Mouse (Mus musculus): Measurements from ENCODE around the gene Gucy2d.

The Gucy2d gene

GRCm38 (mm10) chr7:98439956-98440466 lies at the start of gene Gucy2d:
Gene Gucy2d, plus strand, starts transcription at chr7:98440416.
- DNase-seq, result no peak

- no peak for DNase-seq
These were observed 49.7 kb upstream of the Gucy2d start for GRCm38 (mm10) chr7:98390486-98390885.

DNA sequence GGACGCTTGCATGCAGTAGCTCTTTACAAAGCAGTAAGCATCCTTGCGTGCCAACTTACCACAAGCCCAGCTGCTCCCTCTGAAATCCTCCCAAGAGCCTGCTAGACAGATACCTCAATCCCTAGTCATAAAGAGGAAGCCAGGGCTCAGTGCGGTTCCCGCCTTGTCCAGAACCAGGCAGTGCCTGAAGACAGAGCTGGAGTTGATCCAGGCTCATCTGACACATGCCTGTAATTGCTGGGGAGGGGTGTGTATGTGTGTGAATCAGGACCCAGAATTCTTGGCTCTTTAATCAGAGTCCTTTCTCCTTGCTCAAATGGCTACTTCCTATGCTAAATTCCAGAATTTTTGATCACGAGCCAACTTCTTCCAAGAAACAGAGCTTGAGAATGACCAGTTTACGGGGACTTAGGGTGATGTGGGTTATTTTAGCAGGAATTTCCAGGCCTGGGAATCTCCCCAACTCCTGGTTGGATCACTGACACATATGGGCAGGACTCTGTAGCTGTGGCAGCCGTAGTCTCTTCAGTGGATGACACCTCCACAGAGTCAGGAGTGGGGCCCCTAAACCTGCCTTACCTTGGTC lies 48.8 kb upstream of the Gucy2d start:
- DNase-seq, result peak; percentile 23

GRCm38 (mm10) chr7:98392466-98393201 lies 47.6 kb upstream of the Gucy2d start:
- no peak for DNase-seq

GRCm38 (mm10) chr7:98402582-98403574 lies 37.3 kb upstream of the Gucy2d start:
- no peak for DNase-seq

DNA sequence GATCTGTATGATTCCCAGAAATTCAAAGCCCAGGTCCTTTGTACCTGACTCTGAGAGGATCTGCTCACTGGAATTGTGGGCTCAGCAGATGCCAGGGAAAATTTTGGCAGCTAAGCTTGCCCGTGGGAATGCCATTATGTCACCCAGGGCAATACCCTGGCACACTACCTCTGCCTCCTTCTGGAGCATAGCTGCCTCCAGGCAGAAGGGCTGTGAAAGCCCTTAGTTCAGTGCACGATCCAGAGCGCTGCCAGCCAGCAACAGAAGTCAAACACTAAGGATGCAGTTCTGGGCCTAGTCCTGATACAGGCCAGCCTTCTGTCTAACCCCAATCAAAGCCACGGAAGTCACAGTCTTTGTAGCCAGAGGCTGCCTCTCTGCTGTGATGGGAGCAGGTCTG lies 36.2 kb upstream of the Gucy2d start:
- DNase-seq, result no peak

DNA sequence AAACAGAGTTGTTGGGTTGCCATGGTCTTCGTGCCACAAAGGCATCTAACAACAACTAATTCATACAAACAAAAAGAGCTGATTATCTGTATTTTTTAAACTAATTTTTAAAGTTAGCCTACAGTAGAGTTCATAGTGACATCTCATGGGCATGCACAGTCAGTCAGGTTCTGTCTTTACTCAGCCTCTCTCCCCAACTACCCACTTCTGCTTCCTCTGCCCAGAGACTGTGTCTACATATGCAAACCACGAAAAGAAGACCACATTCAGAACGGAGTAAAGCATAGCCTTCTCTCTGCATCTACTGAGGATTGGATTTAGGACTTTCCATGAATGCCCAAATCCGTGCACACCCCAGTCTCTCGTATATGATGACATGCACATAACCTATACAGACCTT lies 32.6 kb upstream of the Gucy2d start:
- no peak for DNase-seq

GRCm38 (mm10) chr7:98413115-98413514 lies 27.1 kb upstream of the Gucy2d start:
- no peak for DNase-seq

DNA sequence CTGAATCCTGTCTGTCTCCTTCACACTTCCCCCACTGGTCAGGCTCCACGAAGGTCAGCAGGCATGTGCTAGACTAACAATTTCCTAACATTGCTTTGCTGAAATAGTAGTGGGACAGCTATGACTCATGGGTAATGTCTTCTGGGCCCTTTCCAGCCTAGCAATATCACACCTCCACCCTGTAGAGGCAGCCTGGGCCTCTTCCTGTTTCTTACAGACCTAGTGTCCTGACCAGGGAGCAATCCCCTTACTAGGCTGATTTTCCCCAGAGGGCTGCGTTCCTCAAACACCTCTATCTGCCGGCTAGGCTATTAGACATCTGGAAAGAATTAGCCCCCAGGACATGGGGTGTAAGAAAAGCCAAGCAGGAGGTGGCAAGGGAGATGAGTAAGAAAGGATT lies 24.7 kb upstream of the Gucy2d start:
- no peak for DNase-seq

GRCm38 (mm10) chr7:98416020-98416419 lies 24.2 kb upstream of the Gucy2d start:
- DNase-seq, result no peak

- peak; percentile 55 for DNase-seq
These were observed 22.0 kb upstream of the Gucy2d start for GRCm38 (mm10) chr7:98418031-98418805.

- peak; percentile 13 for DNase-seq
These were observed 20.9 kb upstream of the Gucy2d start for GRCm38 (mm10) chr7:98419366-98419765.

- DNase-seq, result no peak
These were observed 16.7 kb upstream of the Gucy2d start for GRCm38 (mm10) chr7:98423546-98423945.

- DNase-seq, result no peak
These were observed 15.8 kb upstream of the Gucy2d start for GRCm38 (mm10) chr7:98424396-98424795.

GRCm38 (mm10) chr7:98425551-98425950 lies 14.7 kb upstream of the Gucy2d start:
- no peak for DNase-seq

- no peak for DNase-seq
These were observed 13.6 kb upstream of the Gucy2d start for GRCm38 (mm10) chr7:98426641-98427040.

DNA sequence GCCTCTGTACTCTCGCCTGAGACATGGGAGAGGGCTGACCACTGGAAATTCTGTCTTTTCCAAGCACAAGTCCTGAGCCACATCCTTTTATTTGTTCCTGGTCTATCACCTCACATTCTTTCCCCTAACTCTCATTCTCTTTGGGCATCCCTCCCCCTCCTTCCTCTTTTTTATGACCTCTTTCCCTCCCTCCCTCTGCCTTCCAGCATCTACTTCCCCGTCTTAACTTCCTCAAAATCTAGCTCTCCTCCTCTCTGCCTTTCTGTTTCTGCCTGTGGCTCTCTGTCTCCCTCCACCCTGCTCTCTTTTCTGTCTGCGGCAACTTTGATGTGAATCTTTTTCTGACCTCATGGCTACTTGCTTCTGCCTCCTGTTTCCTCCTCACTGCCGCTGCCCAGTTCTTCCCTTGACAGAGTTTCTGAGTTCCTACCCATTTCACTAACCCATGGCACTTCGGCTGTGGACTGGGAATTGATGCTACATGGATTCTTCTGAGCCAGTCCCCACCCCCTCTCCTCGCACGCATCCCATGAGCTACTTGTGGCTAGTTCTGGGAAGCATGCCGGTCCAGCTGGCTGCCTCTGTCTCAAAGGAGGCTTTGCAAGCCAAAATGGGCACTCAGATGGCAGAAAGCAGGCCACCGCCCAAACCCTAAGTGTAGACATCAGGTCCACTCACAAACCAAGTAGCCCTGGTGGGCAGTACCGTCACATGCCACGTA lies 12.9 kb upstream of the Gucy2d start:
- no peak for DNase-seq

GRCm38 (mm10) chr7:98429579-98429978 lies 10.6 kb upstream of the Gucy2d start:
- no peak for DNase-seq

DNA sequence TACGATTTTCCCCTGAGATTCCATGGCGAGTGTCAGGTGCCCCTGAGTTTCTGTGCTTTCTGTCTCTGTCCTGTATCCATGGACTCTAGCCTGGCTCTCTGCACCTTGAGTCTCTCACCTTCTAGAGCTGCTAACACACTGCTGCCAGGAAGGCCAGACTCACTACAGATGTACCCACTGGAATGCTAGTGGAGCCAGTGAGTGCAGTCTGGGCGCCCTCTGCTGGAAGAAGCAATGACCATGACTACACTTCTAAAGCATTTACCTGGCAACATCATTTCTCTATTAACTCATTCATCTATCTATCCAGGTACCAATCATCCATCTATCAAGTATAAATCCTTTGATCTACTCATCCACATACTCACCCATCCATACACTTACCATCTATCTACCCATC lies 9.4 kb upstream of the Gucy2d start:
- peak; percentile 73 for DNase-seq

DNA sequence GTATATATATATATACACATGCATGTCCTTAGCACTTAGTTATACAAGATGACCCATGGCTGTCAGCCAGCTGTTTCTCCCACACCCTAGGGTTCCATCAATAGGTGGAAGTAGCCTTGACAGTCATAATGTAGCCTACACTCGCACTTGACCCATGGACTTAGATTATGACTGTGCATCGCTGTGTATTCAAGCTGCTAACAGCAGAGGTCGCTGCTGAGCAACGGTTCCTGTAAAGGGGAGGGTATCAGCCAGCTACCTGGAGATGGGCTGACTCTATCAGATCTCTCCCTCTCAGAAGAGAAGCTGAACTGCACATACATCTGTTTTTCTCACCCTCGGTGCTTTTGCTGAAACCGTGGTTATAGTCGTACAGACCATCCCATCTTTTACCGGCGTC lies 2.6 kb upstream of the Gucy2d start:
- peak; percentile 64 for DNase-seq

DNA sequence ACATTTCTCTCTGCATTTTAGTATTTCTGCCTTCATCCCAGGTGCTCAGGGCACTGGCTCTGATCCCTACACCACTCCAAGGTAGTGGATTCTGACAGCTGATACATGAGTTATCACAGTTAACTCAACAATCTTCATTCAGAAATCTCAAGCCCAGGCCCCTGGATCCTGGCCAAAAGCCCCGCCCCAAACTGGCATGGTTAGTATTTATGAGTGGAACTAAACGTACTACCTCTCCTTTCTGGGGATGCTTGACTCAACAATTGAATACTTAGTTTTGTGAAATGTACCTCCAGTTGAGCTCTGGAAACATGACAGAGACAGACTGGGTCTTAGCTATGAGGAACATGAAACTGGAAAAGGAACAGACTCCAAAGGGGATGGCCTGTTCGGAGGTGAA lies 6.7 kb downstream of the Gucy2d start:
- no peak for DNase-seq
